Mouse (Mus musculus): Measurements from ENCODE around the gene Abcg8. TPM values are rescaled to one million over a fixed set of nuclear protein-coding genes. Genes with fewer than 3 reads are reported as not detected.
A peak's percentile ranks its signal among the peaks of the same experiment; 100 is the strongest.

Abcg8 gene
- polyA plus RNA-seq, 1 experiment from 2014 or later, result 5.6 TPM

- Histone ChIP-seq H3K9me3 (ENCODE audit: low read length) (no peaks in the 10 kb centered on the region), H3K27me3 (ENCODE audit: insufficient read depth, low read length) (no peaks in the 10 kb centered on the region), H3K27ac (ENCODE audit: low read depth) (peak overlapping the region; percentile 86), H3K9ac (replicated peaks) (no peak overlapping the region), H3K4me1 (ENCODE audit: insufficient read depth) (peaks cover 15% of the 10 kb centered on the region), H3K36me3 (replicated peaks; ENCODE audit: insufficient read depth, low read length) (peaks cover 28% of the 10 kb centered on the region), H3K4me2 (ENCODE audit: low read depth, low read length) (no peak overlapping the region), H3K4me3 (ENCODE audit: low read depth, low read length) (no peak overlapping the region)
- 42% methylated on average over 8 of the region's 8 CpGs for WGBS (ENCODE audit: insufficient replicate concordance)
- TF ChIP-seq EP300 (IDR thresholded peaks at IDR 0.05; ENCODE audit: low read depth) (peak; percentile 93), CTCF (IDR thresholded peaks at IDR 0.05; ENCODE audit: low read depth) (no peak)
- ATAC-seq (peak; percentile 98), DNase-seq (peak; percentile 86)
Measured at GRCm38 (mm10) chr17:84732612-84733011, 56.5 kb downstream of the Abcg8 start.

GRCm38 (mm10) chr17:84736719-84737118, 60.6 kb downstream of the Abcg8 start:
- ATAC-seq, result no peak
- no peak for DNase-seq
- Histone ChIP-seq H3K27me3 (ENCODE audit: insufficient read depth, low read length) (no peaks in the 10 kb centered on the region), H3K9ac (replicated peaks) (no peak overlapping the region), H3K36me3 (replicated peaks; ENCODE audit: insufficient read depth, low read length) (peaks cover 16% of the 10 kb centered on the region; the same call in 1 of the 2 replicates), H3K4me1 (ENCODE audit: insufficient read depth) (peaks cover 16% of the 10 kb centered on the region), H3K27ac (ENCODE audit: low read depth) (0 out of 2 replicates have a peak overlapping the region, but pooled peaks have one; percentile 96), H3K4me2 (ENCODE audit: low read depth, low read length) (no peak overlapping the region), H3K4me3 (ENCODE audit: low read depth, low read length) (no peak overlapping the region), H3K9me3 (ENCODE audit: low read length) (no peaks in the 10 kb centered on the region)
- TF ChIP-seq CTCF (IDR thresholded peaks at IDR 0.05; ENCODE audit: low read depth) (no peak), EP300 (IDR thresholded peaks at IDR 0.05; ENCODE audit: low read depth) (no peak)
- 85% methylated on average over 9 of the region's 9 CpGs for WGBS (ENCODE audit: insufficient replicate concordance)

DNA sequence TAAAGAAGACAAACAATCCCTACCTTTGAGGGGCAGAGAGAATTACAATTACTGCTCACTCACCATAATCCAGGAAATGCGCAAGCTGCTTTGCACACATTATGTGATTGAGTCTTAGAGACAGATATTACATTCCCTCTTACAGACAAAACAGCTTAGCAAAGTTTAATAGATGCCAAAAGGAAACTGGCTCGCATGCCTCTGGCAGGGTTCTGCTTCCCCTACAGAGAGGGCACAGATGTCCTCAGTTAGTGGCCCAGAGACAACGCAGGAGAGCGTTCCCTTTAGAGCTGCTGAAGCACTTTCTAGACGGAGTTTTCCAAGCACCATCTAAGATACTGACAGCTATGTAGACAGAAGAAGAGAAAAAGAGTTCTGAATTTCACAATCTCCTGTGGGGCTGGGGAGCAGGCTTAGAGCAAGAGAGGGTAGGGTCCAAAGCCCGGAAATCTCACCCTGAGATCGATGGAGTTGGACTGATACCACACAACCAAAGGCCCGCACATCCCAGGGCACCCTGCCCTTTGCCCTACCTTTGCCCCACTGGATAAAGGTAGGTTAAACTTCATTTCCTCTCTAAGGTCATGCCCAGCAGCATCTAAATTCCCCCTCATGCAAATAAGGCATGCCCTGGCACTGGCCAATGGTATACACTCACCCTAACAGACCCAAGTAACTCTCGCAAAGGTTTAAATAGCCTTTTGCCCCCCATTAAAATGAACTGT, 62.1 kb downstream of the Abcg8 start:
- Histone ChIP-seq H3K4me3 (ENCODE audit: low read depth, low read length) (no peak overlapping the region), H3K4me2 (ENCODE audit: low read depth, low read length) (no peak overlapping the region), H3K27me3 (ENCODE audit: insufficient read depth, low read length) (no peaks in the 10 kb centered on the region), H3K36me3 (replicated peaks; ENCODE audit: insufficient read depth, low read length) (peaks cover 18% of the 10 kb centered on the region; the same call in 1 of the 2 replicates), H3K27ac (ENCODE audit: low read depth) (peak overlapping the region; percentile 96), H3K9ac (replicated peaks) (no peak overlapping the region), H3K4me1 (ENCODE audit: insufficient read depth) (peaks cover 14% of the 10 kb centered on the region), H3K9me3 (ENCODE audit: low read length) (no peaks in the 10 kb centered on the region)
- 71% methylated on average over 9 of the region's 9 CpGs for WGBS (ENCODE audit: insufficient replicate concordance)
- TF ChIP-seq CTCF (IDR thresholded peaks at IDR 0.05; ENCODE audit: low read depth) (no peak), EP300 (IDR thresholded peaks at IDR 0.05; ENCODE audit: low read depth) (peak; percentile 84)
- peak; percentile 74 for DNase-seq
- peak; percentile 98 for ATAC-seq

- no peak for DNase-seq
- Histone ChIP-seq H3K9ac (replicated peaks) (no peak overlapping the region), H3K4me2 (ENCODE audit: low read depth, low read length) (no peak overlapping the region), H3K9me3 (ENCODE audit: low read length) (no peaks in the 10 kb centered on the region), H3K27me3 (ENCODE audit: insufficient read depth, low read length) (no peaks in the 10 kb centered on the region), H3K4me3 (ENCODE audit: low read depth, low read length) (no peak overlapping the region), H3K27ac (ENCODE audit: low read depth) (no peak overlapping the region), H3K36me3 (replicated peaks; ENCODE audit: insufficient read depth, low read length) (peaks cover 28% of the 10 kb centered on the region), H3K4me1 (ENCODE audit: insufficient read depth) (peaks cover 4% of the 10 kb centered on the region; the same call in 1 of the 2 replicates)
- ATAC-seq, result no peak
- 79% methylated on average over 4 of the region's 4 CpGs for WGBS (ENCODE audit: insufficient replicate concordance)
- no peak for TF ChIP-seq EP300 (IDR thresholded peaks at IDR 0.05; ENCODE audit: low read depth)
- no peak for TF ChIP-seq CTCF (IDR thresholded peaks at IDR 0.05; ENCODE audit: low read depth)
Measured at GRCm38 (mm10) chr17:84744256-84744655, 68.2 kb downstream of the Abcg8 start.

DNA sequence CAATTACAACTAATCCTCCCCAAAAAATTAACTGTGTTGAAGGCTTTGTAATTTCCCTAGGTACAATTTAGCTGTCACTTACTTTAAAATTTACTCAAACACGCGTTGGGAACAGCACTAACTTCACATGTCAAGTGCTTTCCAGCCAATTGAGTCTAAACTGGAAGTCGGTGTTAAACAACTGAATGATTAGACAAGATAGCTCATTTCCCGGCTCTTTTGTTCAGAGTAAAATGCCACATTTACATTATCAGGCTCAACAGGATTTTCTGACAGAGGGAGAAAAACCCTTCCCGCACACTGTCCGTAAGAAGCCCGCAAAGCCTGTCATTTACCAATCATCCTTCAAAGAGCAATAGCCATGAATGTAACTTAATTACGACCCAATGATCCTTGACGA, 68.9 kb downstream of the Abcg8 start:
- WGBS (ENCODE audit: insufficient replicate concordance), result 83% methylated on average over 9 of the region's 9 CpGs
- H3K36me3 ChIP-seq (replicated peaks; ENCODE audit: insufficient read depth, low read length), result peaks cover 25% of the 10 kb centered on the region
- H3K4me3 ChIP-seq (ENCODE audit: low read depth, low read length), result no peak overlapping the region
- no peak overlapping the region for H3K27ac ChIP-seq (ENCODE audit: low read depth)
- H3K27me3 ChIP-seq (ENCODE audit: insufficient read depth, low read length), result no peaks in the 10 kb centered on the region
- TF ChIP-seq EP300 (IDR thresholded peaks at IDR 0.05; ENCODE audit: low read depth), result no peak
- TF ChIP-seq CTCF (IDR thresholded peaks at IDR 0.05; ENCODE audit: low read depth), result no peak
- no peak overlapping the region for H3K4me2 ChIP-seq (ENCODE audit: low read depth, low read length)
- H3K9me3 ChIP-seq (ENCODE audit: low read length), result no peaks in the 10 kb centered on the region
- ATAC-seq (no peak), DNase-seq (no peak)
- H3K4me1 ChIP-seq (ENCODE audit: insufficient read depth), result 0 out of 2 replicates have a peak, but pooled peaks cover 2% of the 10 kb centered on the region
- no peak overlapping the region for H3K9ac ChIP-seq (replicated peaks)

GRCm38 (mm10) chr17:84747212-84747611, 71.1 kb downstream of the Abcg8 start:
- no peak overlapping the region for H3K4me3 ChIP-seq (ENCODE audit: low read depth, low read length)
- ATAC-seq (no peak), DNase-seq (no peak)
- peaks cover 39% of the 10 kb centered on the region for H3K36me3 ChIP-seq (replicated peaks; ENCODE audit: insufficient read depth, low read length)
- H3K9me3 ChIP-seq (ENCODE audit: low read length), result no peaks in the 10 kb centered on the region
- H3K9ac ChIP-seq (replicated peaks), result no peak overlapping the region
- WGBS (ENCODE audit: insufficient replicate concordance), result 78% methylated on average over 6 of the region's 6 CpGs
- 0 out of 2 replicates have a peak, but pooled peaks cover 2% of the 10 kb centered on the region for H3K4me1 ChIP-seq (ENCODE audit: insufficient read depth)
- no peak overlapping the region for H3K4me2 ChIP-seq (ENCODE audit: low read depth, low read length)
- H3K27me3 ChIP-seq (ENCODE audit: insufficient read depth, low read length), result no peaks in the 10 kb centered on the region
- TF ChIP-seq EP300 (IDR thresholded peaks at IDR 0.05; ENCODE audit: low read depth) (no peak), CTCF (IDR thresholded peaks at IDR 0.05; ENCODE audit: low read depth) (no peak)
- no peak overlapping the region for H3K27ac ChIP-seq (ENCODE audit: low read depth)
